Mouse (Mus musculus) intestine, embryonic 16.5 days (tissue): ENCODE measurements around the gene Ugcg. TPM values are rescaled to one million over a fixed set of nuclear protein-coding genes. Genes with fewer than 3 reads are reported as not detected.

ENCODE experiments used
- ATAC-seq: fragments of 200-750 bp; cut with Nextera tagmentation; 2 replicates; pipeline ENCODE4 v1.8.0; 2017; ENCODE audit warnings: moderate TSS enrichment, moderate library complexity
- H3K27ac ChIP-seq: fragments of 300-500 bp; sonication (generic); 2 replicates; pipeline ENCODE4 v1.5.1; 2014; ENCODE audit warnings: mild to moderate bottlenecking, low read length
- H3K27me3 ChIP-seq: fragments of 300-500 bp; sonication (generic); replicated peaks from 2 replicates; pipeline ENCODE4 v1.6.1; 2014; ENCODE audit warnings: low read length, control low read depth, mixed read lengths; ENCODE audit not compliant: control insufficient read depth, insufficient read depth
- H3K36me3 ChIP-seq: fragments of 300-500 bp; sonication (generic); 2 replicates; pipeline ENCODE4 v1.6.1; 2014; ENCODE audit warnings: low read length, control low read depth; ENCODE audit not compliant: control insufficient read depth, insufficient read depth
- H3K4me1 ChIP-seq: fragments of 300-500 bp; sonication (generic); 2 replicates; pipeline ENCODE4 v1.6.1; 2014; ENCODE audit warnings: low read length, control low read depth, mixed read lengths; ENCODE audit not compliant: control insufficient read depth, insufficient read depth
- H3K4me2 ChIP-seq: fragments of 300-500 bp; sonication (generic); 2 replicates; pipeline ENCODE4 v1.6.1; 2014; ENCODE audit warnings: low read depth, low read length, control low read depth
- H3K4me3 ChIP-seq: fragments of 300-500 bp; sonication (generic); 2 replicates; pipeline ENCODE4 v1.5.1; 2014; ENCODE audit warnings: mild to moderate bottlenecking, low read length
- H3K9ac ChIP-seq: fragments of 300-500 bp; sonication (generic); 2 replicates; pipeline ENCODE4 v1.6.1; 2014; ENCODE audit warnings: low read depth, low read length
- H3K9me3 ChIP-seq: fragments of 300-500 bp; sonication (generic); 2 replicates; pipeline ENCODE4 v1.6.1; 2016; ENCODE audit warnings: low read length, control low read depth; ENCODE audit not compliant: control insufficient read depth
- WGBS: fragments of 180-500 bp; shearing (Covaris S2); extraction: QIAGEN DNeasy Blood & Tissue Kit; methylation state at CpG from one replicate; pipeline ENCODE4 v1.1.7; 2014; 5-methylcytosine and 5-hydroxymethylcytosine counted together
- polyA plus RNA-seq: library from polyadenylated mRNA; unstranded; fragments of >200 nt; fragmentation: Nextera tagmentation; extraction: Ambion mirVana; gene quantifications from 2 replicates; pipeline ENCODE4 v1.2.1, GENCODE M21; 2015

The Ugcg gene
- polyA plus RNA-seq, 1 experiment from 2014 or later, result 6.9 TPM

- ATAC-seq, result no peak
- Histone ChIP-seq H3K4me3 (no peak overlapping the region), H3K9me3 (no peaks in the 10 kb centered on the region), H3K9ac (no peak overlapping the region), H3K4me1 (no peaks in the 10 kb centered on the region), H3K4me2 (no peak overlapping the region), H3K27ac (no peak overlapping the region), H3K27me3 (no peaks in the 10 kb centered on the region), H3K36me3 (peaks cover 9% of the 10 kb centered on the region)
- WGBS, result 95% methylated on average over 3 of the region's 3 CpGs
Observed at GRCm38 (mm10) chr4:59215585-59215984, 26.5 kb downstream of the Ugcg start.

GRCm38 (mm10) chr4:59217101-59217500, 28.0 kb downstream of the Ugcg start:
- Histone ChIP-seq H3K9ac (no peak overlapping the region), H3K4me1 (no peaks in the 10 kb centered on the region), H3K9me3 (no peaks in the 10 kb centered on the region), H3K4me3 (no peak overlapping the region), H3K27ac (no peak overlapping the region), H3K4me2 (no peak overlapping the region), H3K36me3 (peaks cover 9% of the 10 kb centered on the region), H3K27me3 (no peaks in the 10 kb centered on the region)
- WGBS, result 91% methylated on average over 7 of the region's 7 CpGs
- ATAC-seq, result no peak

- WGBS, result 86% methylated on average over 7 of the region's 7 CpGs
- H3K4me1 ChIP-seq, result no peaks in the 10 kb centered on the region
- no peaks in the 10 kb centered on the region for H3K9me3 ChIP-seq
- H3K36me3 ChIP-seq, result peaks cover 9% of the 10 kb centered on the region
- no peak for ATAC-seq
- H3K27ac ChIP-seq, result no peak overlapping the region
- H3K9ac ChIP-seq, result no peak overlapping the region
- no peaks in the 10 kb centered on the region for H3K27me3 ChIP-seq
- H3K4me3 ChIP-seq, result no peak overlapping the region
- no peak overlapping the region for H3K4me2 ChIP-seq
Observed at GRCm38 (mm10) chr4:59218154-59218553, 29.1 kb downstream of the Ugcg start.

- H3K36me3 ChIP-seq, result no peaks in the 10 kb centered on the region
Observed at GRCm38 (mm10) chr4:59222226-59222625, 33.2 kb downstream of the Ugcg start.

GRCm38 (mm10) chr4:59223055-59223615, 34.1 kb downstream of the Ugcg start:
- peak overlapping the region; percentile 62 for H3K27ac ChIP-seq
- 72% methylated on average over 5 of the region's 5 CpGs for WGBS

More at GRCm38 (mm10) chr4:59222226-59222625, 33.2 kb downstream of the Ugcg start:
- no peak for ATAC-seq
- no peak overlapping the region for H3K4me2 ChIP-seq
- H3K27ac ChIP-seq, result no peak overlapping the region
- H3K27me3 ChIP-seq, result no peaks in the 10 kb centered on the region
- no peak overlapping the region for H3K9ac ChIP-seq
- WGBS, result 78% methylated on average over 9 of the region's 9 CpGs
- H3K9me3 ChIP-seq, result no peaks in the 10 kb centered on the region
- H3K4me1 ChIP-seq, result no peaks in the 10 kb centered on the region
- no peak overlapping the region for H3K4me3 ChIP-seq

GRCm38 (mm10) chr4:59224889-59225288, 35.8 kb downstream of the Ugcg start:
- no peak overlapping the region for H3K27ac ChIP-seq
- H3K4me3 ChIP-seq, result no peak overlapping the region
- no peak overlapping the region for H3K4me2 ChIP-seq
- no peaks in the 10 kb centered on the region for H3K4me1 ChIP-seq
- WGBS, result 91% methylated on average over 4 of the region's 4 CpGs
- no peaks in the 10 kb centered on the region for H3K9me3 ChIP-seq
- H3K27me3 ChIP-seq, result no peaks in the 10 kb centered on the region
- no peaks in the 10 kb centered on the region for H3K36me3 ChIP-seq
- H3K9ac ChIP-seq, result no peak overlapping the region
- ATAC-seq, result no peak

More at GRCm38 (mm10) chr4:59223055-59223615, 34.1 kb downstream of the Ugcg start:
- H3K36me3 ChIP-seq, result no peaks in the 10 kb centered on the region
- H3K4me2 ChIP-seq, result no peak overlapping the region
- peak; percentile 93 for ATAC-seq
- no peak overlapping the region for H3K9ac ChIP-seq
- no peaks in the 10 kb centered on the region for H3K4me1 ChIP-seq
- H3K9me3 ChIP-seq, result no peaks in the 10 kb centered on the region
- H3K27me3 ChIP-seq, result no peaks in the 10 kb centered on the region
- no peak overlapping the region for H3K4me3 ChIP-seq

GRCm38 (mm10) chr4:59227047-59227446, 38.0 kb downstream of the Ugcg start:
- H3K27me3 ChIP-seq, result no peaks in the 10 kb centered on the region
- WGBS, result 90% methylated on average over 9 of the region's 9 CpGs
- no peak overlapping the region for H3K27ac ChIP-seq

GRCm38 (mm10) chr4:59228951-59229350, 39.9 kb downstream of the Ugcg start:
- ATAC-seq, result no peak
- no peak overlapping the region for H3K4me2 ChIP-seq

More at GRCm38 (mm10) chr4:59227047-59227446, 38.0 kb downstream of the Ugcg start:
- H3K9ac ChIP-seq, result no peak overlapping the region
- H3K4me2 ChIP-seq, result no peak overlapping the region
- ATAC-seq, result no peak
- H3K4me3 ChIP-seq, result no peak overlapping the region
- H3K36me3 ChIP-seq, result no peaks in the 10 kb centered on the region
- no peaks in the 10 kb centered on the region for H3K4me1 ChIP-seq
- H3K9me3 ChIP-seq, result no peaks in the 10 kb centered on the region

GRCm38 (mm10) chr4:59231266-59232055, 42.4 kb downstream of the Ugcg start:
- H3K4me2 ChIP-seq, result no peak overlapping the region
- no peak for ATAC-seq
- 80% methylated on average over 6 of the region's 6 CpGs for WGBS

More at GRCm38 (mm10) chr4:59228951-59229350, 39.9 kb downstream of the Ugcg start:
- H3K4me1 ChIP-seq, result no peaks in the 10 kb centered on the region
- no peak overlapping the region for H3K4me3 ChIP-seq
- H3K9me3 ChIP-seq, result no peaks in the 10 kb centered on the region
- H3K27ac ChIP-seq, result no peak overlapping the region
- no peaks in the 10 kb centered on the region for H3K27me3 ChIP-seq
- H3K36me3 ChIP-seq, result no peaks in the 10 kb centered on the region
- no peak overlapping the region for H3K9ac ChIP-seq

More at GRCm38 (mm10) chr4:59231266-59232055, 42.4 kb downstream of the Ugcg start:
- Histone ChIP-seq H3K9me3 (no peaks in the 10 kb centered on the region), H3K4me1 (no peaks in the 10 kb centered on the region), H3K36me3 (no peaks in the 10 kb centered on the region), H3K27me3 (no peaks in the 10 kb centered on the region), H3K27ac (no peak overlapping the region), H3K4me3 (no peak overlapping the region), H3K9ac (no peak overlapping the region)
